Mouse (Mus musculus) cerebellum, adult 2 months (tissue): ENCODE data around the gene Rpl10-ps3.

Experiments used
- CTCF ChIP-seq: fragments of 200-500 bp; IDR thresholded peaks from 2 replicates; pipeline ENCODE4 v1.5.1; 2011; ENCODE audit warnings: low read depth, mild to moderate bottlenecking, control low read depth, low read length, moderate library complexity, borderline replicate concordance; ENCODE audit not compliant: insufficient read depth
- POLR2A ChIP-seq: fragments of 200-500 bp; IDR thresholded peaks from 2 replicates; pipeline ENCODE4 v1.6.1; 2011; ENCODE audit warnings: low read length, control low read depth, borderline replicate concordance; ENCODE audit not compliant: insufficient read depth

GRCm38 (mm10) chr9:50335539-50336325, 9.0 kb downstream of the Rpl10-ps3 start:
- TF ChIP-seq CTCF: no peak
- no peak for TF ChIP-seq POLR2A
